Mouse (Mus musculus) myocyte (in vitro differentiated cells): ENCODE results near the gene St6galnac6. TPM values are rescaled to one million over a fixed set of nuclear protein-coding genes. Genes with fewer than 3 reads are reported as not detected.

Experiments
- H3K27me3 ChIP-seq: one replicate; pipeline ENCODE4 v1.6.1; 2011; ENCODE audit not compliant: control insufficient read depth, insufficient read depth, insufficient read length
- H3K36me3 ChIP-seq: one replicate; pipeline ENCODE4 v1.6.1; 2011; ENCODE audit not compliant: control insufficient read depth, insufficient read depth
- H3K4me2 ChIP-seq: one replicate; pipeline ENCODE4 v1.6.1; 2011; ENCODE audit warnings: low read depth, control low read depth
- H3K4me3 ChIP-seq: one replicate; pipeline ENCODE4 v1.5.1; 2011; ENCODE audit warnings: mild to moderate bottlenecking, control low read depth, moderate library complexity
- H3K79me2 ChIP-seq: one replicate; pipeline ENCODE4 v1.6.1; 2011; ENCODE audit not compliant: control insufficient read depth, insufficient read depth
- H3ac ChIP-seq: one replicate; pipeline ENCODE4 v1.6.1; 2011; ENCODE audit not compliant: control insufficient read depth, insufficient read length
- CEBPB ChIP-seq: IDR thresholded peaks from 2 replicates; pipeline ENCODE4 v1.6.1; 2011; ENCODE audit warnings: mild to moderate bottlenecking, moderate library complexity; ENCODE audit not compliant: poor library complexity, insufficient read depth, severe bottlenecking
- E2F4 ChIP-seq: IDR thresholded peaks from one replicate; pipeline ENCODE4 v1.6.1; 2011; ENCODE audit warnings: mild to moderate bottlenecking, control low read depth, moderate library complexity; ENCODE audit not compliant: insufficient read depth
- MAX ChIP-seq: IDR thresholded peaks from one replicate; pipeline ENCODE4 v1.6.1; 2011; ENCODE audit warnings: low read depth, mild to moderate bottlenecking, control low read depth
- MYOD1 ChIP-seq, 3 experiments: IDR thresholded peaks; one replicate each; pipeline ENCODE4 v1.6.1; 2011; ENCODE audit warnings: control low read depth in 2 of 3, low read depth in 2 of 3, mild to moderate bottlenecking in 2 of 3, moderate library complexity in 1 of 3; ENCODE audit not compliant: insufficient read length in 2 of 3, control insufficient read depth in 1 of 3
- MYOG ChIP-seq, 3 experiments: IDR thresholded peaks; one replicate each; pipeline ENCODE4 v1.6.1; 2011; ENCODE audit warnings: control low read depth in 2 of 3, low read depth in 2 of 3, mild to moderate bottlenecking in 2 of 3; ENCODE audit not compliant: insufficient read length in 2 of 3, control insufficient read depth in 1 of 3, insufficient read depth in 1 of 3
- POLR2A ChIP-seq: IDR thresholded peaks from one replicate; pipeline ENCODE4 v1.6.1; 2011; ENCODE audit warnings: low read depth, mild to moderate bottlenecking, control low read depth, moderate library complexity; ENCODE audit not compliant: insufficient read length
- POLR2AphosphoS2 ChIP-seq: IDR thresholded peaks from one replicate; pipeline ENCODE4 v1.6.1; 2011; ENCODE audit warnings: low read depth, control low read depth; ENCODE audit not compliant: insufficient read length
- REST ChIP-seq: IDR thresholded peaks from one replicate; pipeline ENCODE4 v1.6.1; 2011; ENCODE audit warnings: mild to moderate bottlenecking, control low read depth, moderate library complexity; ENCODE audit not compliant: insufficient read depth, insufficient read length
- SRF ChIP-seq: IDR thresholded peaks from one replicate; pipeline ENCODE4 v1.6.1; 2011; ENCODE audit warnings: low read depth; ENCODE audit not compliant: control insufficient read depth, insufficient read length
- TCF12 ChIP-seq: IDR thresholded peaks from one replicate; pipeline ENCODE4 v1.6.1; 2011; ENCODE audit warnings: mild to moderate bottlenecking, control low read depth; ENCODE audit not compliant: poor library complexity, insufficient read depth, severe bottlenecking
- TCF3 ChIP-seq: IDR thresholded peaks from one replicate; pipeline ENCODE4 v1.6.1; 2011; ENCODE audit warnings: low read depth, control low read depth; ENCODE audit not compliant: insufficient read length
- USF1 ChIP-seq: IDR thresholded peaks from one replicate; pipeline ENCODE4 v1.6.1; 2011; ENCODE audit warnings: low read depth, mild to moderate bottlenecking, control low read depth, moderate library complexity
- polyA plus RNA-seq: library from polyadenylated mRNA; unstranded; fragments of >200 nt; fragmentation: generic; extraction: Trizol; gene quantifications from one replicate; pipeline ENCODE4 v1.2.1, GENCODE M21; 2012; ENCODE audit warnings: missing spikeins

St6galnac6 gene
- polyA plus RNA-seq, 1 experiment = 48.7 TPM

GRCm38 (mm10) chr2:32658873-32659272 lies 59.4 kb downstream of the St6galnac6 start:
- H3ac ChIP-seq = no peak overlapping the region
- TF ChIP-seq POLR2AphosphoS2 (no peak), MAX (no peak), SRF (no peak), TCF12 (no peak), E2F4 (no peak), MYOG (IDR thresholded peaks at IDR 0.05; ENCODE audit: control insufficient read depth in 1 of 3, insufficient read depth in 1 of 3, insufficient read length in 2 of 3, low read depth in 2 of 3) (no peak), TCF3 (no peak), POLR2A (no peak)
- no peak overlapping the region for H3K4me3 ChIP-seq

GRCm38 (mm10) chr2:32661509-32662107 lies 62.1 kb downstream of the St6galnac6 start:
- Histone ChIP-seq H3K4me2 (no peak overlapping the region), H3K4me3 (no peak overlapping the region), H3K36me3 (no peaks in the 10 kb centered on the region), H3K27me3 (no peaks in the 10 kb centered on the region), H3K79me2 (no peaks in the 10 kb centered on the region), H3ac (no peak overlapping the region)
- TF ChIP-seq REST (no peak), SRF (no peak), TCF3 (no peak), MAX (no peak), POLR2AphosphoS2 (no peak), USF1 (no peak), MYOD1 (IDR thresholded peaks at IDR 0.05; ENCODE audit: control insufficient read depth in 1 of 3, insufficient read length in 2 of 3, low read depth in 2 of 3) (no peak), MYOG (IDR thresholded peaks at IDR 0.05; ENCODE audit: control insufficient read depth in 1 of 3, insufficient read depth in 1 of 3, insufficient read length in 2 of 3, low read depth in 2 of 3) (no peak), E2F4 (no peak), CEBPB (no peak), POLR2A (no peak), TCF12 (no peak)

More at GRCm38 (mm10) chr2:32658873-32659272, 59.4 kb downstream of the St6galnac6 start:
- Histone ChIP-seq H3K79me2 (no peaks in the 10 kb centered on the region), H3K27me3 (no peaks in the 10 kb centered on the region), H3K36me3 (no peaks in the 10 kb centered on the region), H3K4me2 (no peak overlapping the region)

GRCm38 (mm10) chr2:32662291-32662690 lies 62.8 kb downstream of the St6galnac6 start:
- TF ChIP-seq TCF3 (no peak), USF1 (no peak), CEBPB (no peak), REST (no peak), MYOG (IDR thresholded peaks at IDR 0.05; ENCODE audit: control insufficient read depth in 1 of 3, insufficient read depth in 1 of 3, insufficient read length in 2 of 3, low read depth in 2 of 3) (no peak), E2F4 (no peak), MAX (no peak), POLR2AphosphoS2 (no peak), MYOD1 (IDR thresholded peaks at IDR 0.05; ENCODE audit: control insufficient read depth in 1 of 3, insufficient read length in 2 of 3, low read depth in 2 of 3) (no peak), POLR2A (no peak), SRF (no peak), TCF12 (no peak)

GRCm38 (mm10) chr2:32665345-32665744 lies 65.8 kb downstream of the St6galnac6 start:
- no peaks in the 10 kb centered on the region for H3K79me2 ChIP-seq
- no peak overlapping the region for H3ac ChIP-seq
- H3K4me3 ChIP-seq = no peak overlapping the region
- H3K4me2 ChIP-seq = no peak overlapping the region
- no peaks in the 10 kb centered on the region for H3K27me3 ChIP-seq
- TF ChIP-seq MYOG (IDR thresholded peaks at IDR 0.05; ENCODE audit: control insufficient read depth in 1 of 3, insufficient read depth in 1 of 3, insufficient read length in 2 of 3, low read depth in 2 of 3) = no peak
- no peak for TF ChIP-seq MAX
- no peak for TF ChIP-seq CEBPB
- no peak for TF ChIP-seq USF1
- TF ChIP-seq TCF3 = no peak
- TF ChIP-seq POLR2AphosphoS2 = no peak
- TF ChIP-seq E2F4 = no peak
- no peak for TF ChIP-seq REST
- TF ChIP-seq TCF12 = no peak
- H3K36me3 ChIP-seq = no peaks in the 10 kb centered on the region

More at GRCm38 (mm10) chr2:32662291-32662690, 62.8 kb downstream of the St6galnac6 start:
- H3K36me3 ChIP-seq = no peaks in the 10 kb centered on the region
- H3K4me3 ChIP-seq = no peak overlapping the region
- no peak overlapping the region for H3ac ChIP-seq
- H3K4me2 ChIP-seq = no peak overlapping the region
- no peaks in the 10 kb centered on the region for H3K27me3 ChIP-seq
- no peaks in the 10 kb centered on the region for H3K79me2 ChIP-seq
